Mouse (Mus musculus) heart, postnatal 0 days (tissue): ENCODE data around the gene Gm21974. TPM values are rescaled to one million over a fixed set of nuclear protein-coding genes. Genes with fewer than 3 reads are reported as not detected.

ENCODE experiments used
- ATAC-seq: fragments of 200-750 bp; cut with Nextera tagmentation; 2 replicates; pipeline ENCODE4 v1.8.0; 2017; ENCODE audit warnings: low read depth, moderate number of reproducible peaks, moderate library complexity; ENCODE audit not compliant: insufficient read depth
- DNase-seq: peaks from one replicate; pipeline ENCODE4 v3.0.0-alpha.2; 2016; ENCODE audit warnings: low spot score
- H3K27ac ChIP-seq: fragments of 300-500 bp; sonication (generic); 2 replicates; pipeline ENCODE4 v1.5.1; 2014; ENCODE audit warnings: low read depth, mild to moderate bottlenecking
- H3K27me3 ChIP-seq: fragments of 300-500 bp; sonication (generic); 2 replicates; pipeline ENCODE4 v1.6.1; 2014; ENCODE audit warnings: low read length, mixed read lengths; ENCODE audit not compliant: control insufficient read depth, insufficient read depth
- H3K36me3 ChIP-seq: fragments of 300-500 bp; sonication (generic); replicated peaks from 2 replicates; pipeline ENCODE4 v1.6.1; 2014; ENCODE audit warnings: low read length, mixed read lengths; ENCODE audit not compliant: control insufficient read depth, insufficient read depth
- H3K4me1 ChIP-seq: fragments of 300-500 bp; sonication (generic); 2 replicates; pipeline ENCODE4 v1.6.1; 2014; ENCODE audit warnings: antibody characterized with exemption; ENCODE audit not compliant: control insufficient read depth, insufficient read depth
- H3K4me2 ChIP-seq: fragments of 300-500 bp; sonication (generic); 2 replicates; pipeline ENCODE4 v1.6.1; 2014; ENCODE audit warnings: low read depth, mild to moderate bottlenecking, low read length, moderate library complexity
- H3K4me3 ChIP-seq: fragments of 300-500 bp; sonication (generic); 2 replicates; pipeline ENCODE4 v1.5.1; 2014; ENCODE audit warnings: low read depth, low read length
- H3K9ac ChIP-seq: fragments of 300-500 bp; sonication (generic); replicated peaks from 2 replicates; pipeline ENCODE4 v1.6.1; 2014; ENCODE audit warnings: low read depth, low read length, mixed read lengths
- H3K9me3 ChIP-seq: fragments of 300-500 bp; sonication (generic); replicated peaks from 2 replicates; pipeline ENCODE4 v1.6.1; 2016; ENCODE audit warnings: low read length; ENCODE audit not compliant: control insufficient read depth
- CTCF ChIP-seq: IDR thresholded peaks from 2 replicates; pipeline ENCODE4 v1.5.1; 2016; ENCODE audit warnings: antibody characterized with exemption, control low read depth, low read depth
- EP300 ChIP-seq: IDR thresholded peaks from 2 replicates; pipeline ENCODE4 v1.6.1; 2016; ENCODE audit warnings: antibody characterized with exemption, low read depth
- WGBS: fragments of 180-500 bp; shearing (Covaris S2); extraction: QIAGEN DNeasy Blood & Tissue Kit; methylation state at CpG from one replicate; pipeline ENCODE4 v1.1.7; 2014; 5-methylcytosine and 5-hydroxymethylcytosine counted together
- polyA plus RNA-seq: library from polyadenylated mRNA; unstranded; fragments of >200 nt; fragmentation: Nextera tagmentation; extraction: Ambion mirVana; gene quantifications from 2 replicates; pipeline ENCODE4 v1.2.1, GENCODE M21; 2015
- total RNA-seq: library from RNA; depleted of rRNA; stranded (reverse); fragments of >200 nt; gene quantifications from 2 replicates; pipeline ENCODE4 v1.2.3, GENCODE M21; 2014; ENCODE audit warnings: low replicate concordance

The Gm21974 gene
- total and polyA plus RNA-seq, 2 experiments from 2014 or later, result 1.1 TPM; not detected in 1

DNA sequence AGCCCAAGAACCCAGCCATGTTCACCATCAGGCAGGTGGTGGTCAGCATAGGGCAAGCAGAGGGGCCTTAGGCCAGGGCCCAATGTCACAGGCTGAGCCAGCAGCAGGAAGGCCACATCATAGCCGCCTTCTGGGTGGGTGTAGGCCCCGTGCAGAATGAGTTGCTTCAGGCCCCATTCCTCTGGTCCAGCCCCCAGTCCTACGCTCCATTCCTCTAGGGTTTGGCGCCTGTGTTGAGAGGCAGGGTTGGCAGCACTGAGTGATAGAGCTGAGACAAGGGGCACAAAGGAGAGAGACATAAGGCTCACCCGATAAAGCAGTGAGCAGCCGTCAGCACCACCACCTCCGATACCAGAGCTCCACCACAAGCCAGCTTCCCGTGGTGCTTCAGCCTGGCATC lies 8.1 kb downstream of the Gm21974 start:
- no peak for DNase-seq
- ATAC-seq, result no peak
- H3K4me2 ChIP-seq, result no peak overlapping the region
- TF ChIP-seq EP300 (no peak), CTCF (no peak)
- H3K9ac ChIP-seq, result no peak overlapping the region
- 65% methylated on average over 8 of the region's 8 CpGs for WGBS
- no peaks in the 10 kb centered on the region for H3K27me3 ChIP-seq
- H3K9me3 ChIP-seq, result no peaks in the 10 kb centered on the region
- no peak overlapping the region for H3K27ac ChIP-seq
- H3K4me3 ChIP-seq, result no peak overlapping the region
- no peaks in the 10 kb centered on the region for H3K4me1 ChIP-seq
- peaks cover 69% of the 10 kb centered on the region for H3K36me3 ChIP-seq

DNA sequence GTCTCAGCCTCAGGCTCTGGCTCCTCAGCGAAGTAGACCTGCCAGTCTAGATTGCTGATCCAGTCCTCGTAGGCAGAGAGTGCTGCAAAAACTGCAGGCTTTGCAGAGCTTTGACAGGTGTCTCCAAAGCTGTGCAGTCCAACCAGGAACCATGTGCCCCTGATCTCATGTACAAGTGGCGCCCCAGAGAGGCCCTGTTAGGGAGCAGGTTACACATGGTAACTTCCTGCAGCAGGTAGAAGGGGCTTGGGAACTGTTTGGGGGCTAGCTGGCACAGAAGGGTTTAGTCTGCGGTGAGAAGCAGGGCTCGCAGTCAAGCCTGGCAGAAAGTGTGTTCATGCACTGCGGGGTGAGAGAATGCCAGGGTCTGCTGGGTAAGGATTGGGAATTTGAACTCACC lies 8.7 kb downstream of the Gm21974 start:
- TF ChIP-seq EP300, result no peak
- TF ChIP-seq CTCF, result no peak
- ATAC-seq (no peak), DNase-seq (no peak)
- Histone ChIP-seq H3K36me3 (peaks cover 70% of the 10 kb centered on the region), H3K4me3 (no peak overlapping the region), H3K27me3 (no peaks in the 10 kb centered on the region), H3K4me2 (no peak overlapping the region), H3K4me1 (no peaks in the 10 kb centered on the region), H3K9me3 (no peaks in the 10 kb centered on the region), H3K27ac (no peak overlapping the region), H3K9ac (no peak overlapping the region)
- 83% methylated on average over 6 of the region's 6 CpGs for WGBS

DNA sequence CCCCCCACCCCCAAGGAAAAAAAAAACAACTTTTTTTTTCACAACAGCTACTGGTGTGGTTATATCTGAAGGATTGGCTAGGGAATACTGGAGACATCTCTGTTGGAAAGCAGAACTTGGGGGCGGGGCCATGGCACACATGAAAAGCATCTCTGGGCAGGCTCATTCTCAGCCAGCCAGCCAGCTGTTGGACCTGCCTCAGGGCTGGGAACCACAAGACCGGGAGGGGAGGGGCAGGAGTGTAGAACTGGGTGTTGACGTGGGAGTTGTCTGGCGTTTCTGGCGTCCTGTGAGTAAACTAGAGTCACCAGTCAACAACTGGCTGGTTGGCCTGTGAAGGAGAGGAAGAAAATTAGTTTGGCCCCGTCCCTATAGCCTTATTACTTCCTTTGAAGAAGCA lies 9.3 kb downstream of the Gm21974 start:
- DNase-seq, result no peak
- H3K4me2 ChIP-seq, result no peak overlapping the region
- no peak overlapping the region for H3K4me3 ChIP-seq
- H3K9me3 ChIP-seq, result no peaks in the 10 kb centered on the region
- no peaks in the 10 kb centered on the region for H3K27me3 ChIP-seq
- no peak; the same call in 1 of the 2 replicates for ATAC-seq
- H3K9ac ChIP-seq, result no peak overlapping the region; the same call in 1 of the 2 replicates
- H3K4me1 ChIP-seq, result no peaks in the 10 kb centered on the region
- TF ChIP-seq CTCF (no peak), EP300 (no peak)
- H3K27ac ChIP-seq, result no peak overlapping the region
- peaks cover 76% of the 10 kb centered on the region for H3K36me3 ChIP-seq
- WGBS, result 55% methylated on average over 6 of the region's 6 CpGs

DNA sequence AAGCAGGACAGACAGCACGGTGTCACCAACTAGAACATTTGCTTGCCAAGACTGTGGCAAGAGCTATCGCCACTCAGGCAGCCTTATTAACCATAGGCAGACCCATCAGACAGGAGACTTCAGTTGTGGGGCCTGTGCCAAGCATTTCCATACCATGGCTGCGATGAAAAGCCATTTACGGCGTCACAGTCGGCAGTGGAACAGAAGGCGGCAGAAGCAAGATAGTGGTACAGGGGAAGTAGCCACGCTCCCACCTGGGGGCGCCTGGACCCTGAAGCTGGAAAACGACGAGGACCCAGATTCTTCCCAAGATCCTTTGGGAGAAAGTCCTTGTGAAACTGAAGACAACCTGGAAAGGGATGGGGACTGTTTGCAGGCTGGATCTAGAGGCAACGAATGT lies 14.8 kb downstream of the Gm21974 start:
- no peak overlapping the region for H3K27ac ChIP-seq
- DNase-seq, result no peak
- no peaks in the 10 kb centered on the region for H3K9me3 ChIP-seq
- no peak for ATAC-seq
- TF ChIP-seq CTCF (no peak), EP300 (no peak)
- WGBS, result 81% methylated on average over 12 of the region's 12 CpGs
- no peak overlapping the region for H3K4me3 ChIP-seq
- peaks cover 65% of the 10 kb centered on the region for H3K36me3 ChIP-seq
- H3K4me2 ChIP-seq, result no peak overlapping the region
- H3K9ac ChIP-seq, result no peak overlapping the region
- no peaks in the 10 kb centered on the region for H3K27me3 ChIP-seq
- peaks cover 5% of the 10 kb centered on the region; the same call in 1 of the 2 replicates for H3K4me1 ChIP-seq

DNA sequence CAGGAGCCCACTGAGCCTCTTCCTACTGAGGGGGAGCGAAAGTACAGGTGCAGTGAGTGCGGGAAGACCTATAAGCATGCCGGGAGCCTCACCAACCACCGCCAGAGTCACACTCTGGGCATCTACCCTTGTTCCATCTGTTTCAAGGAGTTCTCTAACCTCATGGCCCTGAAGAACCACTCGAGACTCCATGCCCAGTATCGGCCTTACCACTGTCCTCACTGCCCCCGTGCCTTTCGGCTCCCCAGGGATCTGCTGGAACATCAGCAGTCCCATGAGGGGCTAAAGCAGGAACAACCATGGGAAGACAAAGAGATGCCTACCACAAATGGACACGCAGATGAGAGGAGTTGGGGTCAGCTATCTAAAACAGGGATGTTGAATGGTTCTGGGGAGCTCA lies 16.0 kb downstream of the Gm21974 start:
- Histone ChIP-seq H3K4me2 (no peak overlapping the region), H3K27me3 (no peaks in the 10 kb centered on the region), H3K9ac (no peak overlapping the region), H3K9me3 (no peaks in the 10 kb centered on the region), H3K27ac (no peak overlapping the region), H3K4me1 (peaks cover 9% of the 10 kb centered on the region), H3K4me3 (no peak overlapping the region), H3K36me3 (peaks cover 59% of the 10 kb centered on the region)
- ATAC-seq (no peak), DNase-seq (no peak)
- WGBS, result 95% methylated on average over 9 of the region's 9 CpGs
- TF ChIP-seq EP300 (no peak), CTCF (no peak)
